Mouse (Mus musculus) neural tube, embryonic 10.5 days (tissue): ENCODE results near the gene Naip1.
"Not testable (repeated sequence)": the region's sequence is repeated elsewhere in the genome, so short reads cannot be mapped to it uniquely, and the experiment has no call there.

Source experiments
- DNase-seq: peaks from one replicate; pipeline ENCODE4 v3.0.0-alpha.2; 2017; ENCODE audit warnings: low spot score; ENCODE audit errors: extremely low spot score

Gene Naip1

DNA sequence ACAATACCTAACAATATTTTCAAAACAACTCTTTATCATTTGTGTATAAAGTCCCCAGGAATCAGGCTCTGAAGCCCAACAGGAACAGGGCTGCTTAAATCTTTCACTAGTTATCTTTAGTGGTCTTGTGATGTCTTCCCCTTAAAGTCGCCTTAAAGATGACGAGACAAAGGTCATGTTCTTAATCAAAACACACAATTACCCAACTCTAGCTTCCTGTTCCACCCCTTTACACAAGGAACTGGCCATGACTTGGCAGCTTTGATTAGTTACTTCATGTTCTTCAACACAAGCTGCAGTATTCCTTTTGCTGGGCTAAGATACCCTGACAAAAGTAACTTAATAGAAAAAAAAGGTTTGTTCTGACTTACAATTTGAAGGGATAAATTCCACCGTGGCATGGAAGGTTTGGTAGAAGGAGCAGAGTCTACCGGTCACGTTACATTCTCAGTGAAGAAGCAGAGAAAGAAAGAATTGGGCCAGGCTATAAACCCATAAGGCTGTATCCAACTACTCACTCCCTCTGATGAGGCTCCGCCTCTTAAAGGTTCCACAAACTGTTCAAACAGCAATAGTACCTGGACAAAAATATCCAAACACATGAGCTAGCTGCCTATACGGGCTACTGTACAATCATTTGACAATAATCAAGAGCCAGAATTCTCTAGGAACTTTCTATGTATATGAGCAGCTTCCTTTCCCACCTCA, 49.6 kb downstream of the Naip1 start:
- DNase-seq: not testable (repeated sequence)

DNA sequence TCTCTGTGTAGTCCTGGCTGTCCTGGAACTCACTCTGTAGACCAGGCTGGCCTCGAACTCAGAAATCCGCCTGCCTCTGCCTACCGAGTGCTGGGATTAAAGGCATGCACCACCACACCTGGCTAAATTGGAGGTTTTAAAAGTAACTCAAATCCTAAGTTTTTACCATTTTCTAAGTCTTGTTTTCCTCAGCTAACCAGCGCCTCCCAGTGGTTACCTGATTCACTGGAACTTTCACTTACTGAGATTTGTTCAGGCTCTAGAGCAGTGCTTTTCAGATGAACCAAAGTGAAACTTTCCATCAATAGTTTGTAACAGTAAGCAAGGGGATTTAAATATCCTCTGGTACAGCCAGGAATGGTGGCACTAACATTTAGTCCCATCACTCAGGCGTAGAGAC, 61.6 kb downstream of the Naip1 start:
- peak; percentile 15 for DNase-seq

DNA sequence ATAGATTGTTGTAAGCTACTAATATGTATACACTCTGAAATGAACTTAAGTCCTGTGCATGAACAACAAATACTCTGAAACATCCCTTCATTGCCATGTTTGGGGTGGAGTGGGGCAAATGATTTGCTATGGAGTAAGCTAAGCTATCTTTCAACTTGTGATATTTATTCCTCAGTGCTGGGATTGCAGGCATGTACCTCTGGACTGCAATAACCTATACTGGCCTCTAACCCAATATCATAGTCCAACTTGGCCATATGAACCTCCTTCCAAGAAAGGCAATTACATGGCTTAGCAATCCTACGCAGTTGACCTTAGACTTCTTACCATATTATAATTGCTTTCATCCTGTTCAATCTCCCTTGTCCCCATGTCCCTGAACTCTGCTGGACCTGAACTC, 82.1 kb downstream of the Naip1 start:
- no peak for DNase-seq
